Mouse (Mus musculus) layer of hippocampus, adult 9-11 months (tissue): Measurements from ENCODE around the gene Ntrk1.

Source experiments
- DNase-seq: peaks from one replicate; pipeline ENCODE4 v3.0.0; 2022

Gene Ntrk1

DNA sequence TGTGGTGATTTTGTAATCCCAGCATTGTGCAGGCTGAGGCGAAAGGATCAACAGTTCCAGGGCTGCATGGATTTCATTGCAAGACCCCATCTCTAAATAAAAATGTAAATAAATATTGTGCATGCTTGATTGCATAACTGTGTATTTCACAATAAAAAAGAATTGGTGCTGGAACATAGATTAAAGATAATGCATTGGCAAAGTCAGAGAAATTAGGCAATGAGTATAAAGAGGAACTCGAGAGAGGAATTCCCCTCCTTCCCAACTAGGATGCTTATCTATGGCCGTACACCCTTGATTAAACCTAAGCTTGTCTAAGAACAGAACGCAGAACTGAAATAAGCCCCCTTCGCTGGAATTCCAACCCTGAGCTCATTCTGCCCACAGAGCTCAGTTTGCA is 9.8 kb downstream of the Ntrk1 start:
- no peak for DNase-seq

DNA sequence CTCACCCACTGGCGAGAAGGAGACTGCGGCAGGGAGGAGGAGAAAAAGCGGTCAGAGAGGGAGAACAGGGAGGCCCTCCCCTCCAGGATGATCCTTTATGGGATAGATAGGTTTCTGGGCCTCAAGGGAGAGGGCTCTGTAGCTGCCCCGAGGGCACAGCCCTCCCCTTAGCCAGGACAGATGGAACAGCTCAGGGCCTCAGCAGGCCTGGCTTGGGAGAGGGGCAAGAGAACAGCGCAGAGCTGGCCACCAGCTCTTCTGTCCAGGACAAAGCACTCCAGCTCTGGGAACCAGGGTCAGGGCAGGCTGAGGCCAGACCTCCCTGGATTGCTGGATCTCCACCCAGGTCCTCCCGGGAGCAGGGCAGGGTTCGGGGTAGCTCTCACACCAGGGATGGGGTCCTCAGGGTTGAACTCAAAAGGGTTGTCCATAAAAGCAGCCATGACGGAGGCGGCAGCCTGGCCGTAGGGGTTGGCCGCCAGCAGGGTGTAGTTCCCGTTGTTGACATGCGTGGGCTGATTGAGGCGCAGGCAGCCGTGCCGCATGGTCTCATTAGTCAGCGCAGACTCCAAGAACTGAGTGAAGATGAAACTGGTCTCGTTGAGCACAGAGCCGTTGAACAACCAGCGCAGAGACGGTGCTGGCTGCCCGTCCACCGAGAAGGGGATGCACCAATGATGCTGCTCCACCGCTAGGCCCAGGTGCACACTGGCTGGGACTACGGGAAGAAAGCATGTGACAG is 11.5 kb downstream of the Ntrk1 start:
- DNase-seq = no peak

DNA sequence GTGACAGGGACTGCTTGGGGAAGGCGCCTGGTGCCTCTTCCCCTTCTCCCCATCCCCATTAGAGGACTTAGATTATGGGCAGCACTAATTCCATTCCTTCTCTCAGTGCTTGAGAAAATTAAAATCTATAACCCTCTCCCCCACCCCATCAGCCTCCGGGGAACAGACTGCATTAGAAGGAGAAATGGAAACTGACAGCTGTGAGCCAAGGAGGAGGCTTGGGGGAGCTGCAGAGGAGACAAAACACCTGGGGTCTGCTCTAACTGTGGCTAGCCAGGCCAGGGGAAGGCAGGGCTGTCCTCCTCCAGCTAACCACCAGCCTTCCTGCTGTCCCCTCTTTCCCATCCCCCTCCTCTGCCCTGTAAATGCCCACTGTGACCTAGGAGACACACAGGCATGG is 15.9 kb downstream of the Ntrk1 start:
- no peak for DNase-seq

DNA sequence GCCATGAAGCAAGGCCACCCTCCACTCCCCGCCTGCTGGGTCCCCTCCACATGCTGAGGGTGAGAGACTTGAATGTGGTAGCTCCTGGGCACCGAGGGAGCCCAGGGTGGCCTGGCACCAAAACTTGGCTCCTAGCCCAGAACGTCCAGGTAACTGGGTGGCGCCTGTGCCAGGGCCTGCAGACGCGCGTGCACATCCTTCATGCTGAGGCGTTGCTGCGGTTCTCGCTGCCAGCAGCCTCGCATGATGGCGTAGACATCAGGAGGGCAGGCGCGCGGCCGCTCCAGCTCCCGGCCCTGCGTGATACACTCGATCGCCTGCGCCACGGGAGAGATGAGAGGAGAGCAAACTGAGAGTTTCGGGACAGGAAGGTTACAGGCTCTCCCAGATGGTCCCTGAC is 16.7 kb downstream of the Ntrk1 start:
- DNase-seq = no peak

DNA sequence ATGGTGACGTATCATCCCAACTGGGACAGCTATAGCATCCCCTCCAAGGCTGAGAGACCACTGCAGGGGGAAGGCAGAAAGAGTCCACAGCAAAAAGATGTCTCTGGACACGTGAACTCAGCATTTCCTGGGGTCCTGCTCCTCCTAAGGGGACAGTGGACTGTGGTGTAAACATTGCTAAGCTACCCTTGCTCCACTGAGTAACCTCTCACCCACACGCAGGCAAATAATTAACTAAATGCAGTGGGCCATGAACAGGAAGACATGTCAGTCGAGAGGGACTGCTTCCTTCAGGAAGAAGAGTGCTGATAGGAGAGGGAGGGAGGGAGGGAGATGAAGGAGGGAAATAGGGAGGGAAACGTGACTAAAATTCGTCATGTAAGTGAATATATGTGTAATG is 23.9 kb downstream of the Ntrk1 start:
- no peak for DNase-seq

DNA sequence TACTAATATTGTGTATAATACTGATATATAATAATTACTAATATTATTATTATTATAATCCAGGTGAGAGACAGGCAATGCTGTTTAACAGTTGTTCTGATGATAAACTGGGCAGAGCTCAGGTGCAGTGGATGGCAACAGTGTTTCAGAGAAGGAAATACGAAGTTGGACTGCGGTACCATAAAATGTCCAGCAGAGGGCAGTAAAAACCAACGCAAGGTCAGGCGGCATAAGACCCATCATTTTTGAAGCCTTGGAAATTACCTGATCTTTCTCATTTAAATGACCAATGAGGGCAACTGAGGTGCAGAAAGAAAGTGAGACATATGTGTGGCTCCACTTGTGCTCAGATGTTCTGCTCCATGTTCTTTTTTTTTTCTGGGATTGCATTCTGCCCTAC is 24.7 kb downstream of the Ntrk1 start:
- DNase-seq = no peak

DNA sequence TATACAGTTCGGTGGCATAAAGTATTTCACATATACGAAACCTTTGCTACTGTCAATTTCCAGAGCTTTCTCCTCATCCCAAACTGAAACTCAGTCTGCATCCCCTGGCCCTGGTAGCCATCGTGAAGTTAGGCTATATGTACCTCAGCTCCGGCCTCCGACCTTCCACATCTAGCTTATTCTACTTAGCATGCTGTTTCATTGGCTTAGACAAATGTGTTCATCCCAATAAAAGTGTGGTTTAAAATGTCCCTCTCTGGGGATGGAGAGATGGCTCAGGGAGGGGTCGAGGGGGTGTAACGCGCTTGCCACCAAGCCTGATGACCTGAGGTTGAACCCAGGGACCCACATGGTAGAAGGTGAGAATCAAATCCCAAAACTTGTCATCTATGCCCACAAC is 25.5 kb downstream of the Ntrk1 start:
- DNase-seq = no peak

DNA sequence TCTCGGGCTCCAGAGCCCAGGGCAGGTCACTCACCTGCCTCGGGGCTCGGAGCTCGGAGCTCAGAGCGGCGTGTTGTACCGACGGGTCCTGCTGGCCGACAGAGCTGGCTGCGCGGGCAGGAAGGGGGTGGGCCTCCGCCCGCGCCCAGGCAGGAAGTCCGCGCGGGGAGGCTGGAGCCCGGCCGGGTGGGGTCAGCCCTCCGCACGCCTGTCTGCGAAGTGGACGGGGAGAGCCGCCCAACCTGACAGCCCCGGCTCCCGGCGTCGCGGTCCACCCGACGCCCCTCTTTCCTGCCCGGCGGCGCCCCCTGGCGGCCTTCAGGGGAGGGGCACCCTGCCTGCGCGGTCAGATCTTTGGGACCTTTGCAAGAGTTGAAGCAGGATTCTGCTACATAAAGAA is 26.1 kb downstream of the Ntrk1 start:
- peak; percentile 55 for DNase-seq

DNA sequence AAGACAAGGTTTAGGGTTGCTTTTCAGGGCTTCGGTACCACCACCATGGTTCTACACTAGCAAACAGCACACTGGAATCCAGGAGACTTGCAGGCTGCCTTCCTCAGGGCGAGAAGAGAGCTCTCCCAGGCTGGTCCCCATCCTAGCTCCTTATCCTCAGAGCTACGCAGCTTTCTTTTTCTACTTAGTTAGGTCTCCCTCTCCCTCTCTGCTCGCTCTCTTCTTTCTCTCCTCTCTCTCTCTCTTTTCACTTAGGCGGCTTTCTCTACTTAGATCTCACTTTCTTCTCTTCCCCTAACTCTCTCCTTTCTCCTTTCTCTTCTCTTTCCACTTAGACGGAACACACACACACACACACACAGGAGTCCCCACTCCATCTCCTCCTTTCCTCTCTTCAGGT is 26.5 kb downstream of the Ntrk1 start:
- no peak for DNase-seq

DNA sequence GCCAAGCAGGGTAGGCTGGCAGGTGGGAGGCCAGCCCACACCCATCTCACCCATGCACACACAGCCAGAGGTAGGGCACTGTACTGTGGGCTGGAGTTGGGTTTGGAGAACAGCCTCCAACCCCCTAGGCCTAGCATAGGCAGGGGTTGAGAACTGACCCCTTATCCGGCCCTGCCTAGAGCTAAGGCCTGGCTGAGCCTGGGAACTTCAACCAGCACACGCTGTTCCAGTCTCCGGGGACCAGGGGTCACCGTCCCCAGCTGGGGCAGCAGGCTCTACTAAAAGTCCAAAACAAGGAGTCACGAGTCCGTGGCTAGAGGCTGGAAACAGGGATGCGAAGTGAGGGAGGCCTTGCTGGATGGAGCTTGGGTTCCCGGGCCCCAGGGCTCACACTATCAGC is 27.2 kb downstream of the Ntrk1 start:
- no peak for DNase-seq

DNA sequence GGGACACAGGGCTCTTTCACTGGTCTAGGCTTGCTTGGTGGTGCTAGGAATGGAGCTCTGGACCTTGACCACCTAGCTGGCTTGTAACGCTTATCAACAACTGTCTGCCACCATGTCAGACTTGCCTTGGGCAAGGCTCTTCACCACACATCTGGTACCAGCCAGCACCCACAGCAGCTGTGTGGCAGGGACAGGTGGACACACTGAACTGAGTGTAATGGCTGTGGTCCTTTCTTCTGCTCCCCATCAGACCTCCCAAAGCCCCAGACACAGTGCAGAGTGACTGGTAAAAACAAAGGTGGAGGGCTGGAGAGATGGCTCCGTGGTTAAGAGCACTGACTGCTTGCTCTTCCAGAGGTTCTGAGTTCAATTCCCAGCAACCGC is 28.7 kb downstream of the Ntrk1 start:
- no peak for DNase-seq

DNA sequence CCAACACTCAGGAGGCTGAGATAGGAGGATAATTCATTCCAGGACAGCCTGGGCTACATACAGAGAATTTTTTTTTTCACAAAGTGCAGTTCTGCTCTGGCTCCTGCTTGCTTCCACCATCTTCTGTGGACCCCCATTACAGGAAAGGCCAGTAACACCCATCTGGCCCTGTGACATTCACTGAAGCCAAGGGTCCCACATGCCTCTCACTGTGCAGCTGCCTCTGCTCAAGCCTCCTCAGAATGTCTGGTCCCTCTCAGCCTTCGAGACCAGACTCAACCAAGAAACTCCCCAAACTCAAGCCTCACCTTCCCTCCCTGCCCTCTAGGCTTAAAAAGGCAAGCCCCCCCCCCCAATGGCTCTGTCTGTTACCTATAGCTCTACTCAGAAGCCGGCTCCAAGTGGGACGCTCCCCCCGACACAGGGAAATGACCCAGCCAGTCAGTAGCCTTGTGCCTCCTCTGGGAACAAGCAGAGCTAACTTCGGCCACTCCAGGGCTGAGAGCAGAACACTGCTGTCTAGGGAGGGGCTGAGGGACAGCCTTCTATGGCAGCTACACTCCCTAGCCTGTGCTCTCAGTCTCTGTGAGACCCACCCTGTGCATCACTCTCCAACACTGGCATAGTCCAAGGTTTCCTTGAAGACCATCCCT is 29.2 kb downstream of the Ntrk1 start:
- DNase-seq = no peak

DNA sequence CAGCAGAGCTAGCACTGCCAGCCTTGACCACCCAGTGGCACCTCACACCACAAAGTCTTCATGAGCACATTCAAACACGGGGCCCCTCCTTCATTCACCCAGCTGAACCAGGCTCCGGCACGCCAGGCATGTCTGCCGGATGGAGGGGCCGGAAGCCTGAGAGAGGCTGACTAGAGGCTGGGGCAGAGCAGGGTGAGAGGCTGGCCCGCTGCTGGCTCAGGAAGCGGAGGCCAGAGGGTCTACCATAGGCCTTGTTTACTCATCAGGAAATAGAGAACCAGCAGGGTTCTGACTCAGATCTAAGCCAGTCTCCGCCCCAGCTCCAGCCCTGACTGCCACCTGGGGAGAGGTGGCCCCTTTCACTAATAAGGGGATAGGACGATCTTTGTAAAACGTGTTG is 29.9 kb downstream of the Ntrk1 start:
- peak; percentile 36 for DNase-seq

DNA sequence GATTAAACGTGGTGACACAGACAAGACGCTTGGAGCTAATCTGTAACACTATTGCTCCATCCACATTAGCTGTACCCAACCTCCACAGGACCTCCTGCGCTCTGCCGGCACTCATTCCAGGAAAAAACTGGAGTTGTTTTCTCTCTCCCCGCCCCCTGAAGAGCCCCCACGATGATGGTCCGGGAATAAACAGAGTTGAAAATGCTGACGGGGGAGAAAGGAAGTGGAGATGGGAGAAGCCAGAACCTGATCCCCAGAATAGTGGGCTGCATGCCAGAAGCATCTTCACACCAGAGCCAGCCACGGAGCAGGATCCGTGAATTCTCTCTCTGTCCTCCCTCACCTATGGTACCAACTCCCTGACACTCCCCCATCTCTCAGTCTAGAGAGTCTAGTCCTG is 30.5 kb downstream of the Ntrk1 start:
- peak; percentile 32 for DNase-seq

DNA sequence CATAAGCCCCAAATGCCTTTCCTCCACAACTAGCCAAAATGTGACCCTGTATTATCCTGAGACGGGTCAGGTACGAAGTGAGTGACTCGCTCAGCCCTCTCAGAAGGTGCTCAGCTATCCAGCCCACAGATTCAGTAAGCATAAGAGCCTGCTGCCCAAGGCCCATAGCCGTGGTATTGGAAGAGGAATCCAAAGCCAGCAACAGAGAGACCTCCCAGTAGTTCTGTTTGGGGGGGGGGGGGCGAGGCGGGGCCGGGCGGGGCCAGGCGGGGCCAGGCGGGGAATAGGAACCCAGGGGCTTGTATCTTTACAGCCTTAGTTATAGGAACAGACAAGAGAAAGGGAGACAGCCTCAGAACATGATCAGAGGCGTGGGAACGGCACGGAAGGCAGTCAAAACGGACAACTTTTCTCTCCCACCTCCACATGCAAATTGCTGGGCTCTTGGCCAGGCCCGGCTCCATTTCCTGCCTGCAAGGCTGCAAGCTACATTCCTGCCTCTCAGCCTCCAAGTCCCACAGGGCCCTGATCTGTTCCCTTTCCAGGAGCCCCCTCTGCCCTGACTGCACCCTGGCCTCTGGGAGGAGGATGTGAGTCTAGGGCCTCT is 31.2 kb downstream of the Ntrk1 start:
- DNase-seq = peak; percentile 86

DNA sequence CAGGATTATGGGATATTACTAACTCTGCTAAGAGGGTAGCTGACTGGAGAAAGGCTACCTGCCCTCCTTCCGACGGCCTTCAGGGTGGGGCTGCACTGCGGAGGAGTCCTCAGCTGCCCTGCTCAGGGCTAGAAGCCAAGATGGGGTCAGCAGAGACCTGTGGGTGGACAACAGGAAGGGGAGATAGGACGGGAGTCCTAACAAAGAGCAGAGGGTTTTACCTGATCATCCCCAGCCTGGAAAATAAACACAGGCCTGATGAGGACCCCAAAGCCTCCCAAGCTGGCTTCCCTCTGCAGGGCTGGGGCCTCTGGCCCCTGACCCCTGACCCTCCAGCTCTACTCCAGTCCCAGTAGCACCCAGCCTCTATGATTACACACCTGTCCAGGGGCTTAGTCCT is 31.8 kb downstream of the Ntrk1 start:
- no peak for DNase-seq

DNA sequence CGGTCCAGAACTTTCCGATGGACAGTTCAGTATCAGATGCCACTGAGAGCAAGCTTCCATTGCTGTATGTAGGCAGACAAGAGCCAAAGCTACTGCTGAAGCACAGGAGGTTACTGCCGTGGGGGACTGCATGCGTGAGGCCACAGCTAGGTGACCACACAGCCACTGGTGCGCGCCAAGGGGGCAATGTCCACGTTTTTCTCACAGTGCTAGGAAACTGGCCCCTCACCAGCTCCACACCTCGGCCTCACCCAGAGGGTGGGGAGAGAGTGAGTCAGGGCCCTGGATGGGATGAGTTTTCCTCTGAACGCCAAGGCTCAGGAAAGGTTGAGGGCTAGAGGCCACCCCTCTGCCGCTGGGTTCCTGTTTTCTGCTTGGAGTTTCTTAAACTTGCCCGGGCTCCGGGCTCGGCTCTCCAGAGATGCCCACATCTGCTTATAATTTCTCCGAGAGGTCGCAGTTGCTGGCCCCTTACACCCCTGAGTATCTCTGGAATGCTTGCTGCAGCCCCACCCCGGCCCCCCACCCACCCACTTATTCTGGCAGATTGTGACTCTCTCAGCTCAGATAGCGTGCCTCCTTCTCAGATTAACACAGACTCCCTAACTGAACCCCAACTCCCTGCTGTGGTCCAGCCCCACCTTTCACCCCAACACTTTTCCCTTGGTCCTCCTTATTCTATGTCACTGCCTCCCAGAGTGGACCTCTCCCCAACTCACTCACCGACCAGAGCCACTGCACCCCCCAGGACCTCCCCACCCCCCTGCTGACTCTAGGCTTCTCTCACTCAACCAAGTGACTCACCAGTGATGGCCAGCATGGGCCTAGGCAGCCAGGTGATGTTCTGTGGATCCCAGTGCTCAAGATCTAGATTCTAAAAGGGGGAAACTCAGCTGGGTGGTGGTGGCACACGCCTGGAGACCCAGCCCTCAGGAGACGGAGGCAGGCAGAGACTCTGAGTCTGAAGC is 33.3 kb downstream of the Ntrk1 start:
- DNase-seq = no peak

DNA sequence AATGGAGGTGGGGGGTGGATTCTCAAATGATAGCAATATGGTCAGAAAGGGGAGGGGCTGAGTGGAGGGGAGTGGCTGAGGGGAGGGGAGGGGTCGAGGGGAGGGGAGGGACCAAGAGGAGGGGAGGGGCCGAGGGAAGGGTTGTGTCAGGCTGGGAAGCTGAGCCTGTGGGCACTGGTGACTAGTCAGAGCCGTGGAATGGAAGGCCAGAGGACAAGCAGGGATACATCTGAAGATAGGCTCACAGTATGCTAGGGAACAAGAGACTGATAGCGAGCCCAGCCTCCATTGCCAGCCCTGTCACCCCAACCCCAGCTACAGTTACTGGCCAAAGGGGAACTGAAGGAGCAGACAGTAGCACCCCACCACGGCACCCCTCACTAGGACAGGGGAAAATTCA is 36.3 kb downstream of the Ntrk1 start:
- DNase-seq = no peak

DNA sequence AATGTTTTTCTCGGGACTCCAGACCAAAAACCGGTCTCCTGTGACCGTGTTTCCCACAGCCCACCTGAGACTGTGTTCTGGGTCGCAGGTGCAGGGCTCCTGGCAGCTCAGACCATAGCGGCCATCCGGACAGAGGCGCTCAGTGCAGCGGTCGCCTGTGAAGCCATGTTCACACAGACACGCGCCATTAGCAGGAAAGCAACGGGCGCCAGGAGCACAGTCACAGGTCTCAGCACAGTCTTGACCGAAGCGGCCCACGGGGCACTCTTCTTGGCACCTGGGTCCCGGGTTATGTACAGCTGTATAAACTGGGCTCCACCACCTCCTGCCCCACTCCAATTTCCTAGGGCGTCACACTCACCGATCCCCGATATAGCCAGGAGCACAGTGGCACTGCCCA is 38.5 kb downstream of the Ntrk1 start:
- no peak for DNase-seq

DNA sequence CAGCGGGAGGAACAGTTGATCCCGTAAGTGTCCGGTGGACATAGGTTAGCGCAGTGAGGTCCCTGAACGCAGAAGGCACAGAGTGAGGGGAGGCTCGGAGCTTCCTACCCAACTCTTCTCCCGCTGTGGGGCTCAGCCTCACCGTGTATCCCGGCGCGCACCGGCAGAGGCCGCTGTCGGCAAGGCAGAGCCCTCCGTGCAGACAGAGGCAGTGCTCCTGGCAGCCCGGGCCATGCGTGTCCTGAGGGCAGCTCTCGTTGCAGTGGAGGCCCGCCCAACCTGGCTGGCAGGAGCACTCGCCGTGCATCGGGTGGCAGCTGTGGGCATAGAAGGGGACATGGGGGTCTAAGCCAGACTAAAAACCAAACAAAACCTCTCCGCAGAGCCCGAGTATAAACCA is 39.0 kb downstream of the Ntrk1 start:
- DNase-seq = peak; percentile 79

DNA sequence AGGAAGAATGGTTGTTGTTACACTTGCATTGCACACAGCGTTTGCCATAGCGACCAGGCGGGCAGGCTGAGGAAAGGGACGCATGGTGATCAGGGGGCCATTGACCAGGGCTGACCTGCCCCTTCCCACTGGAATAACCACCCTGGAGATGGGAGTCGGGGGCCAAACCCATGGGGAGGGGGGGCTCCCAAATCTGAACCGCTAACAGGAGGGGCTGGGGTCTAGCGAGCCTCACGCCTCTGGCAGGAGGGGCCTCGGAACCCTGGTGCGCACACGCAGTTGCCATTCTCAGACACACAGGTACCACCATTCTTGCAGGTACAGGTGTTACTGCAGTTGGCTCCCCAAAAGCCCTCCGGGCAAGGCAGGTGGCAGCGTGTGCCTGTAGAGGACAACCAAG is 41.1 kb downstream of the Ntrk1 start:
- DNase-seq = no peak

DNA sequence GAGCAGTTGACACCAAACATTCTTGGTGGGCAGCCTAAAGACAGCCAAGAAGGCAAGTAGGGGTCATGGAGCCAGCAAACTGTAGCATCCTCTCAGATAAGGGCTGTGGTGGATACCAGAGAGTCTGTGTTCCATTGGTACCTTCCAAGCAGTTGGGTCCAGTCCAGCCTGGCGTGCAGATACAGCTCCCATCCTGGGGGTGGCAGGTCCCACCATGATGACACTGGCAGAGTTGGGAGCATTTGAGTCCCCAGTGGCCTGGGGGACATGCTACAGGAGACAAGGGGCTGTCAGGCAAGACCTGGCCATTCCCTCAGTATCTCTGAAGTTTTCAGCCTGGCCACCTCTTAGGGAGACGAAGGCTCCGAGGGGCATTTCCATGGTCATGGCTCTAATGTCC is 42.4 kb downstream of the Ntrk1 start:
- no peak for DNase-seq

DNA sequence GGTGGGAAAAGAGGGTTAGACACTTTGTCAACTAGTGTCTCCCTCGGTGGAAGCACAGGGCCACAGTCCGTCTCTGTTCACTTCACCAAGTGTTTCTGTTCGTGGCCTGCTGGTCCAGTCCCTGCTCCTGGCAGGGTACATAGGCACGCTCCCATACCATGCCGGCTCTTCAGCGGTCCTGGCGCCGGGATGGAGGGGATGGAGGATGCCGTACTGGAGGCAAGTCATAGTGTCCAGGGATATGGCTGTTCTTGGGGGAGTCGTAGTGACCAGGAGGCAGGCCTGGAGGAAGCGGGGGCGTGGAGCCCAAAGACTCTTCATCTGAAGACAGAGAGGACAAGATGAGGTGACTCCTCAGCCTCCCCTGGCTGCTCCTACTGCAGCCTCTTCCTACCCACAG is 45.0 kb downstream of the Ntrk1 start:
- DNase-seq = no peak
